Mouse (Mus musculus) CH12.LX (cell line): ENCODE measurements at regions not wholly inside any gene's neighbourhood (a gene's known extent, or its start where the extent isn't known, plus 50 kb on each side); places are given as distances from the start of the nearest gene placed in this dataset.
A peak's percentile ranks its signal among the peaks of the same experiment; 100 is the strongest.

Source experiments
- DNase-seq: peaks from one replicate; pipeline ENCODE4 v3.0.0-alpha.2; 2013; ENCODE audit errors: extremely low read depth
- H3K27ac ChIP-seq: 2 replicates; pipeline ENCODE4 v1.5.1; 2012; ENCODE audit warnings: low read depth, mild to moderate bottlenecking, control low read depth, moderate library complexity; ENCODE audit not compliant: insufficient read depth
- H3K27me3 ChIP-seq: replicated peaks from 2 replicates; pipeline ENCODE3; 2012; ENCODE audit warnings: inconsistent platforms
- H3K36me3 ChIP-seq, 2 experiments: replicated peaks in 1 of 2; 2 replicates each; pipeline versions ENCODE3 to v1.6.1; 2012; ENCODE audit warnings: inconsistent platforms in 1 of 2, low read length in 1 of 2, mild to moderate bottlenecking in 1 of 2, mixed read lengths in 1 of 2, moderate library complexity in 1 of 2; ENCODE audit not compliant: control insufficient read depth in 1 of 2, insufficient read depth in 1 of 2
- H3K4me1 ChIP-seq, 2 experiments: 2 replicates each; pipeline ENCODE4 v1.6.1; 2012; ENCODE audit warnings: inconsistent platforms in 1 of 2, moderate library complexity in 1 of 2; ENCODE audit not compliant: insufficient read depth in 2 of 2, control insufficient read depth in 1 of 2
- H3K4me2 ChIP-seq: 2 replicates; pipeline ENCODE4 v1.6.1; 2012; ENCODE audit warnings: low read depth, mild to moderate bottlenecking, control low read depth; ENCODE audit not compliant: poor library complexity, insufficient read depth, severe bottlenecking
- H3K4me3 ChIP-seq, 3 experiments: fragments of 150-350 bp in 1 of 3; sonication (generic) in 1 of 3; replicated peaks in 1 of 3; 2 replicates each; pipeline versions ENCODE3 to v1.5.1; 2011 to 2012; ENCODE audit warnings: low read depth in 2 of 3, low read length in 2 of 3, mild to moderate bottlenecking in 2 of 3, moderate library complexity in 2 of 3, control low read depth in 1 of 3, improper control_type of control experiment in 1 of 3, inconsistent platforms in 1 of 3, mixed read lengths in 1 of 3; ENCODE audit not compliant: poor library complexity in 1 of 3
- H3K79me2 ChIP-seq: replicated peaks from 2 replicates; pipeline ENCODE4 v1.6.1; 2012; ENCODE audit warnings: mild to moderate bottlenecking, moderate library complexity; ENCODE audit not compliant: control insufficient read depth, poor library complexity, insufficient read depth, severe bottlenecking; ENCODE audit errors: extremely low read depth
- H3K9ac ChIP-seq: 2 replicates; pipeline ENCODE4 v1.6.1; 2012; ENCODE audit warnings: low read depth, mild to moderate bottlenecking, control low read depth, moderate library complexity; ENCODE audit not compliant: insufficient read depth
- H3K9me3 ChIP-seq: replicated peaks from 2 replicates; pipeline ENCODE3; 2012; ENCODE audit warnings: low read length, inconsistent platforms, mixed read lengths
- CHD1 ChIP-seq: IDR thresholded peaks from 2 replicates; pipeline ENCODE4 v1.6.1; 2012; ENCODE audit warnings: low read depth, low read length, improper control_type of control experiment, inconsistent platforms
- CHD2 ChIP-seq: IDR thresholded peaks from 2 replicates; pipeline ENCODE4 v1.6.1; 2011; ENCODE audit warnings: low read length, improper control_type of control experiment
- CTCF ChIP-seq, 2 experiments: IDR thresholded peaks in 1 of 2; conservative IDR thresholded peaks in 1 of 2; 2 replicates each; pipeline ENCODE4 v1.5.1; 2011 to 2012; ENCODE audit warnings: low read depth in 2 of 2, low read length in 2 of 2, improper control_type of control experiment in 1 of 2, inconsistent platforms in 1 of 2, mild to moderate bottlenecking in 1 of 2, moderate library complexity in 1 of 2
- ELF1 ChIP-seq: IDR thresholded peaks from 2 replicates; pipeline ENCODE4 v1.6.1; 2014; ENCODE audit warnings: low read depth, mild to moderate bottlenecking, inconsistent platforms, low read length, improper control_type of control experiment
- EP300 ChIP-seq: IDR thresholded peaks from 2 replicates; pipeline ENCODE4 v1.6.1; 2011; ENCODE audit warnings: low read length, improper control_type of control experiment
- ETS1 ChIP-seq: conservative IDR thresholded peaks from 2 replicates; pipeline ENCODE4 v1.6.1; 2012; ENCODE audit warnings: low read depth, mild to moderate bottlenecking, inconsistent platforms, low read length, improper control_type of control experiment, moderate library complexity
- HCFC1 ChIP-seq: IDR thresholded peaks from 2 replicates; pipeline ENCODE4 v1.6.1; 2012; ENCODE audit warnings: low read depth, mild to moderate bottlenecking, inconsistent platforms, low read length, improper control_type of control experiment
- JUND ChIP-seq: conservative IDR thresholded peaks from 2 replicates; pipeline ENCODE4 v1.6.1; 2011; ENCODE audit warnings: low read depth, low read length, improper control_type of control experiment
- MAFK ChIP-seq: IDR thresholded peaks from 2 replicates; pipeline ENCODE4 v1.6.1; 2011; ENCODE audit warnings: low read length, improper control_type of control experiment; ENCODE audit not compliant: insufficient replicate concordance
- MXI1 ChIP-seq: IDR thresholded peaks from 2 replicates; pipeline ENCODE4 v1.6.1; 2011; ENCODE audit warnings: mild to moderate bottlenecking, low read depth, low read length, improper control_type of control experiment
- MYC ChIP-seq: IDR thresholded peaks from 2 replicates; pipeline ENCODE4 v1.6.1; 2011; ENCODE audit warnings: low read depth, mild to moderate bottlenecking, improper control_type of control experiment, low read length
- NELFE ChIP-seq: IDR thresholded peaks from 2 replicates; pipeline ENCODE4 v1.6.1; 2011; ENCODE audit warnings: low read depth, low read length, improper control_type of control experiment
- NRF1 ChIP-seq: IDR thresholded peaks from 2 replicates; pipeline ENCODE4 v1.6.1; 2014; ENCODE audit warnings: low read depth, mild to moderate bottlenecking, inconsistent platforms, low read length, improper control_type of control experiment, moderate library complexity
- PAX5 ChIP-seq: IDR thresholded peaks from 2 replicates; pipeline ENCODE4 v1.6.1; 2012; ENCODE audit warnings: low read length, inconsistent platforms, mixed read lengths
- RAD21 ChIP-seq: IDR thresholded peaks from 2 replicates; pipeline ENCODE4 v1.6.1; 2011; ENCODE audit warnings: low read depth, mild to moderate bottlenecking, low read length, improper control_type of control experiment, moderate library complexity
- SMC3 ChIP-seq: IDR thresholded peaks from 2 replicates; pipeline ENCODE4 v1.6.1; 2011; ENCODE audit warnings: low read depth, low read length, improper control_type of control experiment
- UBTF ChIP-seq: IDR thresholded peaks from 2 replicates; pipeline ENCODE4 v1.6.1; 2012; ENCODE audit warnings: low read depth, mild to moderate bottlenecking, inconsistent platforms, low read length, improper control_type of control experiment, moderate library complexity
- USF1 ChIP-seq: IDR thresholded peaks from 2 replicates; pipeline ENCODE4 v1.6.1; 2014; ENCODE audit warnings: low read depth, mild to moderate bottlenecking, inconsistent platforms, low read length, improper control_type of control experiment
- USF2 ChIP-seq: conservative IDR thresholded peaks from 2 replicates; pipeline ENCODE4 v1.6.1; 2011; ENCODE audit warnings: low read depth, low read length, improper control_type of control experiment
- ZC3H11A ChIP-seq: IDR thresholded peaks from 2 replicates; pipeline ENCODE4 v1.6.1; 2012; ENCODE audit warnings: low read depth, mild to moderate bottlenecking, inconsistent platforms, low read length, improper control_type of control experiment
- ZKSCAN1 ChIP-seq: IDR thresholded peaks from 2 replicates; pipeline ENCODE4 v1.6.1; 2012; ENCODE audit warnings: low read depth, inconsistent platforms, low read length, improper control_type of control experiment, borderline replicate concordance
- ZNF384 ChIP-seq: IDR thresholded peaks from 2 replicates; pipeline ENCODE4 v1.6.1; 2012; ENCODE audit warnings: low read depth, low read length, improper control_type of control experiment, inconsistent platforms
- dilution Hi-C: fragments of 300-500 bp; cut with MboI; formaldehyde crosslinking; loops from 2 replicates; pipeline ENCODE4 v1.14.3; 2020; ENCODE audit warnings: low sequenced_read_pairs; ENCODE audit not compliant: extremely low pct_unique_long_range_greater_than_20kb, extremely low pct_ligation_motif_present
- in situ Hi-C: fragments of 300-500 bp; cut with MboI; formaldehyde crosslinking; loops from 3 replicates; pipeline ENCODE4 v1.14.3; 2019; ENCODE audit warnings: low sequenced_read_pairs, low pct_ligation_motif_present, low pct_unique_long_range_greater_than_20kb, mixed read lengths

DNA sequence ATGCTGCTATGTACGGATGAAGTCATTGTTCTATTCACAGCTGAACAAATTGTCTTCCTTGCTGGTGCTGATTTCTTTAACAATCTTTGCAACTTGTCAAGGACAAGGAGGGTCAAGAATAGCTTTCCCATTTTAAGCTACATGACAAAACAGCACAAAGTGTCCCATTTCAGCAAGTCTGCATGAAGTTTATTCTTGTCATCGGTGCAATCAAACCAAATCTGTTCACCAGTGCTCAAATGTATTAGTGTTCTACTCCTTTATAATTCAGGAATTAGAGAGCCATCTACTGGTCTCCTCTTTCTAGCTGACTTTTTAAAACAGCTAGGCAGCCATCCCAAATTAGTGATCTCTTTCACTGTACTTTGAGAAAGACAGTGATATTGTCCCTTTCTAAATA, 1040.8 kb downstream of the Galc start:
- dilution Hi-C loops: no loop called here
- Histone ChIP-seq H3K4me2 (no peak overlapping the region), H3K4me1 (no peaks in the 10 kb centered on the region), H3K27ac (no peak overlapping the region), H3K79me2 (no peaks in the 10 kb centered on the region), H3K4me3 (no peak overlapping the region), H3K27me3 (no peaks in the 10 kb centered on the region), H3K9me3 (no peaks in the 10 kb centered on the region), H3K9ac (no peak overlapping the region), H3K36me3 (no peaks in the 10 kb centered on the region)
- no peak for DNase-seq
- in situ Hi-C loops: no loop called here
- TF ChIP-seq ELF1: no peak
- TF ChIP-seq RAD21: peak; percentile 11

DNA sequence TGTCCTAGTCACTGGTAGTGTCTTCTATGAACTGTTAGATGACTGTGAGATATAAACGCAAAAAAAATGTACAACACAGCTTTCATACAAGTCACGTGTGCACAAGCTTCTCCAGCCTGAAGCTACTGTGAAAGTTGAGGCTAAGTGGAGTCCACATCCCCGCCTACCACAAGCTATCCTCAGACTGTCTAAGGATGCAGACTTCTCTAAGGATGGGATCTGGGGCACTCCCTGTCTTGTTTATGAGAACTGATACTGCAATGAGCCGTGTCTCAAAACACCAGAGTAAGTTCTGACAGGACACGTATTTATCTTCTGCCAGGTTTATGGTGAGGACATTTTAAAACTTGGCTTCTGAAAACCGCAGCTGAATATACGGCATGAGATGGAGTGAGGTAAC, 1041.7 kb downstream of the Galc start:
- dilution Hi-C loops (no loop called here), in situ Hi-C loops (no loop called here)
- no peaks in the 10 kb centered on the region for H3K27me3 ChIP-seq
- DNase-seq: no peak
- H3K4me1 ChIP-seq: no peaks in the 10 kb centered on the region
- no peak for TF ChIP-seq USF1
- no peak for TF ChIP-seq NRF1
- no peak for TF ChIP-seq PAX5
- TF ChIP-seq ZC3H11A: no peak
- TF ChIP-seq JUND: no peak
- no peak for TF ChIP-seq MAFK
- TF ChIP-seq EP300: no peak
- no peak for TF ChIP-seq ZNF384
- no peak for TF ChIP-seq SMC3
- TF ChIP-seq ZKSCAN1: no peak
- no peak for TF ChIP-seq UBTF
- TF ChIP-seq HCFC1: no peak
- H3K4me2 ChIP-seq: no peak overlapping the region
- no peak overlapping the region for H3K27ac ChIP-seq
- H3K36me3 ChIP-seq: no peaks in the 10 kb centered on the region
- no peak overlapping the region for H3K9ac ChIP-seq
- H3K9me3 ChIP-seq: no peaks in the 10 kb centered on the region
- H3K79me2 ChIP-seq: no peaks in the 10 kb centered on the region
- H3K4me3 ChIP-seq: no peak overlapping the region

DNA sequence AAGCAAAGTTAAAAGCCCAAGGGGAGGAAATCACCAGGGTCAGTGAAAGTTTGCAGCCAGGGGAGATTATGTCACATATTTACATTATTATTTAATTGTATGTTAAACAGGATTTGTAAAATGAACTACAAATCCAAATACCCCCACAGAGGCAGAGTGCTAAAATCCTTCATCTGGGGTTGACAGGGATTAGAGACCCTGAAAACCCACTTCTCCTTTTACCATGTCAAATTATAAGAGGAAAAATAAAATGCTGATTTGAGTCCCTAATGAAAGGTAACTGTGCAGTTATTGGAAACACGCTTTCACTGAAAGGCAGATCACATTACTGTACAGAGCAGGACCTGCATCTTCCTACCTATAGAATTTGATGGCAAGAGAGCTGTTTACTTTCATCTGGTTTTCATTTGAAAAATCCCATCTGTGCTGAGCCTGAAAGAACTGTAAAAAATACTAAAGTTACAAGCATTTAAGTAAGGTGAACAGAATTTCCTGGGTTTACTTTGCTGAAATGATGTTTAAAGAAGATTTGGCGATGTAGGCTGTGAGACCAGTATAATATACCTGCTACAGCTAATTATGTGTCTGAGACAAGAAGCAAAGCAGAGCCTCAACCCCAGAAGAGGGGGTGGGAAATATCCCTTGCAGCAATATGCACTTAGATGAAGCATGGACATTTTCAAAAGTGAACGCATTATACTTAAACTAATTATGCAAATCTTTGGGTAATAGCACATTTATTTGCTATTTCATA, 1055.4 kb downstream of the Galc start:
- H3K27ac ChIP-seq: no peak overlapping the region
- H3K9me3 ChIP-seq: no peaks in the 10 kb centered on the region
- H3K9ac ChIP-seq: no peak overlapping the region
- in situ Hi-C loops: no loop called here
- no peaks in the 10 kb centered on the region for H3K27me3 ChIP-seq
- no peaks in the 10 kb centered on the region for H3K4me1 ChIP-seq
- TF ChIP-seq UBTF: no peak
- no peak for TF ChIP-seq MXI1
- TF ChIP-seq ETS1: no peak
- no peak for TF ChIP-seq CHD2
- no peak for TF ChIP-seq MAFK
- TF ChIP-seq CHD1: no peak
- TF ChIP-seq EP300: no peak
- TF ChIP-seq USF2: no peak
- no peak for TF ChIP-seq MYC
- no peak for TF ChIP-seq CTCF (conservative IDR thresholded peaks at IDR 0.05 in 1 of 2, IDR thresholded peaks at IDR 0.05 in 1 of 2; ENCODE audit: low read depth in 2 of 2, low read length in 2 of 2)
- TF ChIP-seq NELFE: no peak
- H3K36me3 ChIP-seq: no peaks in the 10 kb centered on the region
- dilution Hi-C loops: no loop called here
- DNase-seq: no peak
- H3K79me2 ChIP-seq: no peaks in the 10 kb centered on the region
- no peak overlapping the region for H3K4me2 ChIP-seq
- no peak overlapping the region for H3K4me3 ChIP-seq
